Mouse (Mus musculus) gastrocnemius, postnatal 10 days (tissue): ENCODE measurements around the gene Tmem252. TPM values are rescaled to one million over a fixed set of nuclear protein-coding genes. Genes with fewer than 3 reads are reported as not detected.
"Not testable (repeated sequence)": the region's sequence is repeated elsewhere in the genome, so short reads cannot be mapped to it uniquely, and the experiment has no call there.

Source experiments
- DNase-seq: peaks from one replicate; pipeline ENCODE4 v3.0.0; 2021; ENCODE audit warnings: mixed read lengths
- total RNA-seq, 2 experiments: library from RNA; stranded (reverse); gene quantifications; 2 replicates each; pipeline ENCODE4 v1.2.3; 2021

The Tmem252 gene
- total RNA-seq, 2 experiments from 2014 or later: 0.05 TPM

DNA sequence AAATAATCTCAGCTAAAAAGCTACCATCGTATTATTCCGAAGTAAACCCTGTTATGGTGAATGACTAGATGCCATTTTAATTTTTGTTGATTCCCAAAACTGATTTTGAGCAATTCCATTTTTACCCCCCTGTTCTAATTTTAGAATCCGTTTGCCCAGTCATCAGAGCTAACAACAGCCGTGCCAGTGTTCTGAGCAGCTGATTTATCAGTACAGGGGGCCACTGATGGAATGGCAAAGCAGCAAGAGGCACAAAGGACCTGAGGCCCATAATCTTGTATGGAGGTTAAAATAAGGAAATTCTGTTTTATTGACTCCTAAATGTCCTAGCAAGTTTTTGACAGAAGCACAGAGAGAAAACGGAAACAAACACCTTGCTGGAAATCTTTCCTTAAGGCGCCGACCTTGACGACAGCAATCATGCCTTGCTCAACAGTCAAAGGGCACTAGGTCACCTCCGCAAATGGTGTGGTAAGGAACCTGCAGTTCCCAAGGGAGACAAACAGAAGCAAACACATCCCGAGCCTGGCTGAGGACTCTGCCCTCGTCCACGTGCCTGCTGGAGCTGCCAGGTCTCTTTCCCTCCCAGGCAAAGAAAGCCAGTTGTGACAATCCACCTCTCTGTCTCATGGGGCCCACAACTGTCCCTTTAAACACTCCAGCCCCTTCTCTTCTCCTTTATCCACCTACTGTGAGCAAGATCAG, 9.4 kb downstream of the Tmem252 start:
- no peak for DNase-seq

DNA sequence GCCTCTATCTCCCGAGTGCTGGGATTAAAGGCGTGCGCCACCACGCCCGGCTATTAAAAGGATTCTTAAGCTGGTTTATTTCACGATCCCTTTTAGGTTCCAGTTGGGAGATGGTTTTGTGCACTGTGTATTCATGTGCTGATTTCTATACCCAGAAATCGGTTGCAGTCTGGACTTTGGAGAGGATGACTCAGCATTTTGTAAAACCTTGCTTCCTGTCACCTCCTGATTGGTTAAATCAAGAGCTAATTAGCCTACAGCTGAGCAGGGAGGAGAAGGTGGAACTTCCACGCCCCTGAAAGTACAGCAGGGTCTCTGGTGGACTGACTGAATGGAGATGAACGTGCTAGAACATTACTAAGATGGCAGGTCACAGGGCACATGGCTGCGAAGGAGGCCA, 12.6 kb downstream of the Tmem252 start:
- DNase-seq: no peak

DNA sequence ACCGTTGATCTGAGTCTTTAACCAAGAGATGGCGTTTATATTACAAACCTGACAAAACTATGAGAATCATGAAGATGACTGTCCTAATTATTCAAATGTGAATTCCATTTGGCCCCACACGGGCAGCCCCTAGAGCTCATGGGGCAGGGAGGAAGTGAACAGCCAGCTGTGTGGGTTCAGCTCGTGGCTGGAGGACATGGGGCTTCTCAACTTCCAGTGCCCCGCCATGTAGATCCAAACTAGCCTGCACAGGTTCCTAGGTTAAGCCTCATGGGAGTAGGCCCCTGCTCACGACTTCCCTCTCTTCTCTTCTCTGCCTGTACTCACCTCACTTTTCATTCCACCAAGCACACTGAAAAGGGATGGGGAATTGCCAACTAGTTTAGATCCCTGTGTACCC, 14.5 kb downstream of the Tmem252 start:
- DNase-seq: no peak

DNA sequence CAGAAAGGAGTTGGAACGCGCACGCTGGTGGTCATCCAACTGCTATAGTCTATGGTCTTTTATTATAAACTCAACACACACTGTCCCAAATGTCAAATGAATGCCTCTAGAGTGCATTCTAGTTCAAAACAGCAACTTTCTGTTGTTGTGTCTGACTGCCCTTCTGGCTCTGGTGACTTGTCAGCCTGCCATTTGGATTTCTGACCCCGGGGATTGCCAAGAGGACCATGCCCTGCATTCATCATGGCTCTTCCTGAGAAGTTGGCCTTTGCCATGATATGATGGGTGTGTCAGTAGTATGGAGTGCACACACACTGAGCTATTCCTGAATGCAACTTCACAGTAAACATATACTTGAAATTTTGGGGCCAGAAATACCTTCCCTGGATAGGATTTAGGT, 15.7 kb downstream of the Tmem252 start:
- no peak for DNase-seq

- no peak for DNase-seq
Observed at GRCm38 (mm10) chr19:24692691-24693090, 18.9 kb downstream of the Tmem252 start.

DNA sequence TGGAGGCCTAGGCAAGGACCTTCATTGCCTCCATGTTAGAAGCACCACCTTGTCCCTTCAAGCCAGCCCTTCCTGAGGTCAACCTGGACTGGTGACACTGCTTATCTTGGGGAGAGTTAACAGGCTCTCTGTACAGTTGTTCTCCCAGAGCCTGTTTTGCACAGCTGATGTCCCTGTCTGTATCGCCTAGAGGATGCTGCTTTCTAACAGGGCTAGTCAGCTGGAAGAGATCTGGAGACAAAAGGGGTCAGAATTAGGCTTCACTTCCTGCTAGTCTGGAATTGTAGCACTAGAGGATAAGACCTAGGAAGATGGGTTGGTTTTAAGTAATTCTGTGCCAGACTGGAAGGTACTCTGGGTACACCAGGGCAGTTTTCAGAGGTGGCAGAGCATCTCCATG, 24.1 kb downstream of the Tmem252 start:
- no peak for DNase-seq

- DNase-seq: no peak
Observed at GRCm38 (mm10) chr19:24698651-24699050, 24.8 kb downstream of the Tmem252 start.

DNA sequence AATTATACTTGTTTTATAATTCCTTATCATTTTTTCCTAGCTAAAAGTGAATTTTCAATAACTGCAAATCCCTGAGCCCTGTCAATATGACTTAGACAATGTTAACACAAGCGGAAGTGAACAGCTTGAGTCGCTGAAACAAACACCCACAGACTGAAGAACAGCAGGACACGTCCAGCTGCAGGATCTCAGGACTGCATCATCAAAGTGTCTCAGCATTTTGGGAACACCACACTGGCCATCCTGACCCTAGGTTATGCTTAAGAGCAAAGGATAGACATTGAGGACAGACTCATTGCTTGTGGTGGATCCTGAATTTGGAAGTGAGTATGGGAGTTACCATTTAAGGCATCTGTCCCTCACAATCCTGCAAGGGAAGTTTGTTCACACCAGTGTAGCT, 25.4 kb downstream of the Tmem252 start:
- DNase-seq: no peak

GRCm38 (mm10) chr19:24699910-24700309, 26.1 kb downstream of the Tmem252 start:
- no peak for DNase-seq

DNA sequence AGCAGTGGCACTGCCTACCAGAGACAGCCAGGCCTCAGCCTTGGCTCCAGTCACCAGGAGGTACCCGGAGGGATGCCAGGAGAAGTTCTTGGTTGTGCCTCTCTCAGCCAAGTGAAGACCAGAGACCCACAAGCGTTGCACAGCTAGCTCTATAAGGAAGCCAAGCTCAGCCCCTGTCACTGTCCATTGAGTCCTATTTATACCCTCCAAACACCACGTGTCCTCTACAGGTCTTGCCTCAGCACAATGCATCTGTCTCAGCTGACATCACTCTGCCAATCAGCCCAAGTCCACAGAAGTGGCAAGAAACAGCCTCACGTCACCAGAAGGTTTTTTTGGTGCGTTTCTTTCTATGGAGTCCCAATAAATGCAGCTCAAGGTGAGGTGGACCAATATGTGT, 26.9 kb downstream of the Tmem252 start:
- no peak for DNase-seq

DNA sequence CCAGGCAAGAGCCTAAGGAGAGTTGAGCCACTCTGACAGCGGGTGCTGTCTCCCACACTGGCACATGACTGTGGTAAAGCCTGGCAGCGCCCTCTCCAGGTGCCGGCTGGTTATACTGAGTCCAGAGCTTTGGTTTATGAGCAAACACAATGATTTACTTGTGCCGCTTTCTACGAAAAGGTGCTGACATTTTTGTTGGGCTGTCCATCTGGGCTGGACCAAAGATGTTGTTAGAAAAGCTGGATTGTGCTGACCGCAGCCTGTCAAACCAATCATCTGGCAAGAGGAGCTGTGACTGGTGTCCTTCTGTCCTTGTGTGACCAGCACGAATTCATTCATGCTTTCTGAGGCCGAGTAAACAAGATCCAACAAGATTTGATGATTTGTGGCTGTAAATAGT, 27.9 kb downstream of the Tmem252 start:
- DNase-seq: no peak

GRCm38 (mm10) chr19:24703168-24703567, 29.4 kb downstream of the Tmem252 start:
- not testable (repeated sequence) for DNase-seq

DNA sequence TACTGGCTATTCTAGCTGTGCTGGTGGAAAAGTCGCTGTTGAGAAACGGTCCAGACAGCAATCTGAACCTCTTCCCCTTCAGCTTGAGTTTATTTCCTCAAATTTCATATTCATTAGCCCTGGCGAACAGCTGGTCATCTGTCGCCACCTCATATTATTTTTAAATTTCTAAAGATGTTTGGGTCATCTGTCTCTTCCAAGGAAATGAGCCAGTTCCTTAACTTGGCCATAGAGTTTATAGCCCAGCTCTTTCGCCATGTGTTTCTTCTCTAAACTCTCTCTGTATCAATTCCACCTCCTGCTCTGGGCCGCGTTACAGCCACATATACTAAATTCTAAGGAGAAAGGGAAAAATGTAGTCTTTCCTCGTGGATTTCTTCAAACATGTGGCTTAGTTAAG, 29.9 kb downstream of the Tmem252 start:
- DNase-seq: no peak

DNA sequence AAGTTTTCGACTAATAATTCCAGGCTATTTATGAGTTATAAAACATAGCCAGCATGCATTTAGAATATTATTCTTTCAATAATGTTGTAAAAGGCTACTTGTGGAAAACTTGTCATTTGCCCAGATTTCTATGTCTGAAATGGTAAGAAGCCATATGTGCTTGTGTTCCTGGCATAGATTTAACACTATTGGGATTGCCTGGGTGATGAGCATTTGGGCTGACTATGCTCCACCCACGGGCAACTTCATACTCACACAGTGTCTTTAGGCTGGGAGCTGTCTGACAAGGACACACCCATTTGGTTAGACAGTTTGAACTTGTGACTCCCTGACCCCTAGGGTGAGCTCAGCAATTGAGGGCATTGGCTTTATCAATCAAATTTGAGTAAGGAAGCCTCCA, 30.5 kb downstream of the Tmem252 start:
- no peak for DNase-seq

GRCm38 (mm10) chr19:24705395-24705794, 31.6 kb downstream of the Tmem252 start:
- DNase-seq: peak; percentile 13

GRCm38 (mm10) chr19:24707071-24707906, 33.5 kb downstream of the Tmem252 start:
- DNase-seq: no peak

GRCm38 (mm10) chr19:24708032-24708431, 34.2 kb downstream of the Tmem252 start:
- DNase-seq: no peak

DNA sequence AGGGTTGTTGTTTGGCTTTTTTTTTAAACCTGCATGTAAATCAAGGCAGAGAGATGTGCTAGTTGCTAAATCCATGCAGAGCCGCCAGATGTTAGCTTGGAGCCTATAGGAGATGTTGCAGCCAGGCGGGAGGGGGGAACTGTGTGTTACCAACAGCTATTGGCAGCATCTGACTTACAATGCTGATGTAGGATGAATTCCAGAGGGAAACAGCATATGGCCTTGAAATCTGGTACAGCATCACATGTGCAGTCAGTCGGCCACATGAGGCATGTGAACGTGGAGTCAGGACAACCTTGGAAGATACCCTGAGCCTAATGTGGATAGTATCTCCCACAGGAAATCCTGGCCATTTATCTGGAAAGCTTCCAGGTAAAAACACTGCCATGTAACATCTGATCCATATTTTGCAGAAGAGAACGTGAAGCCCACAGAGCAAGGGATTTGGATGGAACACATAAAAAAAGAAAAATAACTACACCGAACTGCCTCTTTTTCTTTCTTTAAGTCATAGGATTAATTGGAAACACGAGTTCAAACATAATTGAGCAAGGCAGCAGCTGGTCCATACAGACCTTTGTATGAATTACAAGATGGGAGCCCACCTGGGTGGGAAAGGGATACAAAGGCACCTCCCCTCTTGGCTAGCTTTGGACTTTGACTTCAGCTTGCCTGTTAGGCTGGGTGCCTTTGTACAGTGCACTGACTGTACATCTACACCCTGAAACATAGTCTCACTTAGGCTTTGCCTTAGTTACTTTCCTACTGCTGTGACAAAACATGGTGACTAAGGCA, 42.7 kb downstream of the Tmem252 start:
- DNase-seq: no peak

GRCm38 (mm10) chr19:24718021-24718420, 44.2 kb downstream of the Tmem252 start:
- no peak for DNase-seq

- no peak for DNase-seq
Observed at GRCm38 (mm10) chr19:24719504-24719903, 45.7 kb downstream of the Tmem252 start.

DNA sequence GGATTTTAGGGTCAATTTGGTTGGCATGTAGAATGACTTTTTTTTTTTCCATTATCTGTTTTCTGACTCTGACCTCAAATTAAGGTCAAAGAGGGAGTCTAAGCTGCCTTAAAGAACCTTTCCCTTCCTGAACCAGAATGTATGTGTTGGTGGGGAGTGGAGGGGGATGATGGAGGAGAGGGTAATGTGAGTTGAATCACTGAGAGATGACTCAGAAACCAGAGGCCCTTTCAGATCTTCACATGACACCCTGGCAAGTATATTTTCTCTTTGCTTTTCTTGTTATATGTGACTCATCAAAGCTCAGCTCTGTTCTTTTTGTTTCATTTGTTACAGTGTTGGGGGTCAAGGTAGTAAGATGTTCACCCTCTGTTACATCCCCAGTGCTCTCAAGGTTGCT, 46.6 kb downstream of the Tmem252 start:
- no peak for DNase-seq

GRCm38 (mm10) chr19:24724362-24724761, 50.6 kb downstream of the Tmem252 start:
- DNase-seq: no peak

GRCm38 (mm10) chr19:24730661-24731060, 56.9 kb downstream of the Tmem252 start:
- peak; percentile 37 for DNase-seq
